Mouse (Mus musculus): Measurements from ENCODE around the gene Fam107b.
"Not testable (repeated sequence)": the region's sequence is repeated elsewhere in the genome, so short reads cannot be mapped to it uniquely, and the experiment has no call there.

Fam107b gene

DNA sequence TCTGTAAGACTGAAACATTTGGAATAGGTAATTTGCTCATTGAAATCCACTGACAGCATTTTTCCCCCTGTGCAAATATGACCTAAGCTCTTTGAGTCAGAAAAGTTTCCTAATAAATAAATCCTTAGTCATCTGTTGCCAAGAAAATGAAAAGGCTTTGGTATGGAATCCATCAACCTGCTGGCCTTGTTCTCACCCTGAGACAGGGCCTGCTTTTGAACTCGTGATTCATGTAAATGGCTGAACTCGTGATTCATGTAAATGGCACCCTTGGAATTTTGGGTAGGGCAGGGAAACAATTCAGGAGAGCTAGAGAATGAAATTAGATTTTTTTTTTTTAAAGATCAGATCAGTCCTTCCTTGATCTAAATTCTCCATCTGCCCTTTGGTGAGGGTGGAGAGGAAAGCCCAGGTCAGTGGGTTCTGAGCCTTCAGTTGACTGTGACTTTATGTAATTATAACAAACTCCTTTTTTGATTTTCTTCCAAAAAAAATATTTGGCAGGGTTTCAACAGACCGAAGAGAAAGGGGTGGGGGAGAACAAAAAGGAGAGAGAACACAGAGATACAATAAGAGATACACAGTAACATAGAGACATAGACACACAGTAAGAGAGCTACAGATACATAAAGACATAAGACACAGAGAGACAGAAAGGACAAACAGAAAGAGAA lies 142.2 kb downstream of the Fam107b start:
- DNase-seq (ENCODE audit: extremely low spot score): no peak

- peak; percentile 96 for DNase-seq (ENCODE audit: extremely low spot score)
Measured at GRCm38 (mm10) chr2:3713212-3713681, 143.0 kb downstream of the Fam107b start.

DNA sequence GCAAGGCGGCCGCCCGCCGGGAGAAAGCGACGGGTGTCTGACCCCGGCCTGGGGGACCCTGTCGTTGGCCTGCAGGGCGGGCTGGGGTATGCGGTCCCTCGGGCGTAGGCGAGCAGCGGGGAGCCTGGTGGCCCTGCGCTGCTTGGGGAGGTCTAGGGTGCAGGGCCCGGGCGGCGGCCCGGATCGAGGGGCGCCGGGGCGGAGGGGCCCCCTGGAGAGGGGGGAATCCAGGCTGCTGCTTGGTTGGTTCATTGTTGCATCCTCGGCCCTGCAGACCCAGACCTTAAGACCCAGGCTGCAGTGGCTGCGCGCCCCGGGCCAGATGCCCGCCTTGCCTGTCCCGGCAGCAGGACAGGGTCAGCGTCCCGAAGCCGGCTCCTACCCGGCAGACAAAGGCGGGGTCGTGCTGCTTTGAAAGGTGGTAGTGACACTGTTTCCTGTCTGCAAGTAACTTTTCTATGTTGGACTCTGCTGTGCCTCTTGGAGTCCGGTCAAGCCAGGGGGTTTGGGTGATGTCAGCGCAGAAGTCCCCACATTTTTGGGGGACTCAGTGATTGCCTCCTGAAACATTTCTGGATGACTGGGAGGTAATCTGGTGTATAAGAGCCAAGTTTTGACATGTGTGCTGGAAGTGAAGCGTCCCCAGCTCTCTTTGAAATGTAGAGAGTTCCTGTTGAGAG lies 143.5 kb downstream of the Fam107b start:
- DNase-seq (ENCODE audit: extremely low spot score): peak; percentile 63

- DNase-seq (ENCODE audit: extremely low spot score): no peak
Measured at GRCm38 (mm10) chr2:3714511-3714910, 144.2 kb downstream of the Fam107b start.

GRCm38 (mm10) chr2:3715424-3715823 lies 145.1 kb downstream of the Fam107b start:
- no peak for DNase-seq (ENCODE audit: extremely low spot score)

DNA sequence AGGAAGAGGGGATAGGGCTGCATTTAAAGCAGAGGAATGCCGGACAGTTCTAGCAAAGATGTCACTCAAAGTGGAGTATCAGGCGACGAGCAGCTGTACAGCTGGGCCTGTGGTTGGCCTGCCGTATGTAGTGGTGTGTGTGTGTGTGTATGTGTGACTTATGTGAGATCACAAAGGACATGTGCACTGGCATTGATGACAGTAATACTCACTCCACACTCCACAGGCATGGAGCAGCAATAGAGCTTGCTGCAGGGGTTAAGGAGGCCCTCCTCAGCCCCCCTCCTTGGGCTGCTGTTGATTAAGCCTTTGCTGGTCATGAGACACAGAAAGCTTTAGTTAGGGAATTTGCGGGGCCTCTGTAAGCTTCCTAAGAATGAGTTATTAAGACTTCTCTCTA lies 147.0 kb downstream of the Fam107b start:
- no peak for DNase-seq (ENCODE audit: extremely low spot score)

GRCm38 (mm10) chr2:3717847-3718246 lies 147.6 kb downstream of the Fam107b start:
- DNase-seq (ENCODE audit: extremely low spot score): no peak

GRCm38 (mm10) chr2:3719436-3720121 lies 149.3 kb downstream of the Fam107b start:
- not testable (repeated sequence) for DNase-seq (ENCODE audit: extremely low spot score)

GRCm38 (mm10) chr2:3721107-3721506 lies 150.8 kb downstream of the Fam107b start:
- no peak for DNase-seq (ENCODE audit: extremely low spot score)

DNA sequence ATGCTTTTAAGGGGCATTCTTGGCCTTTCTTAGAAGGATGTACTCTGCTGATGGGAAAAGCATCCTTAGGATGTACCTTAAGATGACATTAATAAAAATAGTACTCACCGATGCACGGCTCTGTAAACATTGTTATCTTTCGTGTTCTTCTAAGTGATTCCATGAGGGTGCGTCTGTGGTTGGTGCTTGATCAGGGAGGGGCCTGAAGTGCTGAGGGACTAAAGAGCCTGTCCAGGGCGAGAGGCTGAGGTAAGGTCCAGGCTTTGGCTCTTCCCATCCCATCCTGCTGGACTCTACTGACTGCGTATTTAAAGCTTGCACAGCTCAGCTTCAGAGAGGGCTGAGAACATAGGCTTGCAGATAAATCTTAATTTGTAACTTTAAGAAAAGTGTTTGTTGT lies 151.7 kb downstream of the Fam107b start:
- DNase-seq (ENCODE audit: extremely low spot score): no peak

- DNase-seq (ENCODE audit: extremely low spot score): no peak
Measured at GRCm38 (mm10) chr2:3723391-3724106, 153.3 kb downstream of the Fam107b start.

- no peak for DNase-seq (ENCODE audit: extremely low spot score)
Measured at GRCm38 (mm10) chr2:3726501-3727078, 156.3 kb downstream of the Fam107b start.

DNA sequence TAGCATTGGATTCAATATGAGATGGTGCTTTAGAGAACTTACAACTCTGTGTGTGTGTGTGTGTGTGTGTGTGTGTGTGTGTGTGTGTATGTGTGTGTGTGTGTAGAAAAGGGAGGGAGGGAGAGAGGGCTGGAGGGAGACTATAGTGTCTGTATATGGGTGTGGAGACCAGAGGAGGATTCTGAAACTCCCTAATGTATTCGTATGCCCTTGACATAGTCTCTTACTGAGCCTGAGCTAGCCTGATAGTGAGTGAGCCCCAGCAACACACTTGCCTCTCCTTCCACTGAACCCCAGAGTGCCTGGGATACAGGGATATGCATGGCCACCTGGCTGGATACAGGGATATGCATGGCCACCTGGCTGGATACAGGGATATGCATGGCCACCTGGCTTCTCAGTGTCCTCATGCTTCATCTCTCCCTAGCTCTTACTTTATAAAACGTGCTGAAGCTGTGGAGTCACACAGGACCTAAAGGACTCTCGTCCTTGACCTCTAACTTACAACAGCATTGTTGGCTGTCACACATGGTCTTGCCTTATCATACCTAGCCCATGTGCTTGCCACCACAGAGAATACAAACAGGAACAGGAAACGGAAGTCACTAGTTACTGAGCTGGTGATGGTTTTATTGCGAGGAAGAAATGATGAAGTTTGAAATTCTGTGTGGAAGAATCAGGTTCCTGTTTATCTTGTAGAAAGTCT lies 157.1 kb downstream of the Fam107b start:
- DNase-seq (ENCODE audit: extremely low spot score): no peak

GRCm38 (mm10) chr2:3728090-3728489 lies 157.8 kb downstream of the Fam107b start:
- DNase-seq (ENCODE audit: extremely low spot score): no peak

GRCm38 (mm10) chr2:3729586-3729985 lies 159.3 kb downstream of the Fam107b start:
- no peak for DNase-seq (ENCODE audit: extremely low spot score)

DNA sequence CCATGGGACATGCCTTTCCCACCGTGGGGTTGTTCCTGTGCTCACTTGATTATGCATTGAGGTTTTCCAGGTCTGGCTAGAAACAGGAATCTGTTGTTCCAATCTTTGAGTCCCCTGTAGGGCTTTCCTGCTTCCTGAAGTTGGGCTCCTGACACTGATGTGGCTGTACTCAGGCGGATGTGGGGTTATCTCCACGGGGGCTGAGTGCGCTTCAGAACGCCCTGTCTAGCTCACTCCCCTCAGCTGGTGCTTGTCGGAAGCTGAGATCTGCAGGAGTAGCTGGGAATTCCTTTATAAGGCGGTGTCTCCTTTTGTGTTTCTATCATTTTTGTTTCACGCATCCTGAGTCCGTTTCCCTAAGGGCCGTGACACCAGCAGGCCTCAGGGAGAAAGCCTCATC lies 160.5 kb downstream of the Fam107b start:
- DNase-seq (ENCODE audit: extremely low spot score): no peak

DNA sequence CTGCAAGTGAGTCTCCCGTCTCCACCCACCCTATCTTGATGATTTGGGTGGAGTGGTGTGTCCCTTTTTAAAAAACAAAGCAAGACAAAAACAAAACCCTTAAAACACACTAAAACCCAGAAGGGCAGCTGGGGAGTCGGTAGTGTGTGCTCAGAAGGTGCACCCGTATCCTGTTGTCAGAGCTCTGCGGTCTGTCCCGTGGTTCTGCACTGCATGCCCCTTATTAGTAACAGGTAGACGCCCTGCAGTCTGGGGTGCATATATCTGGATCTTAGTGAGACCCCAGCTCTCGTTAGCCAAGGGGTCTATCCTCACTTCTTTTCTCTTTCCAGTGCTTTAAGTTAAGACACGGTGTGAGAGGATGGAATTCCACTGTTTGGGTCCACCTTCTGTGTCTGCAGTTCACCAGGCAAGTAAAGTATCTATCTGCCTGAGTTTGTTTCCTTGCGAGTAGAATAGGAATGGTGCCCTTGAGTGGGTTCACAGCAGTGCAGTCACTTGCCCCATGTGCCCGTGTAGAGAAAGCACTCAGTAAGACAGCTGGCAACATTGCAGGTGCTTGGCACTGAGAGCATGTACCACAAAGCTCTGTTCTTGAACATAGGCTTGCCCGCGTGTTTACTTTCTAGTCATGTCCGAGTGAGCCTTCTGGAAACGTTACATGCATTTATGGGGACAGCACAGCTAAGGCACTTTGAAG lies 161.2 kb downstream of the Fam107b start:
- DNase-seq (ENCODE audit: extremely low spot score): no peak

- DNase-seq (ENCODE audit: extremely low spot score): no peak
Measured at GRCm38 (mm10) chr2:3737917-3738694, 167.8 kb downstream of the Fam107b start.

- no peak for DNase-seq (ENCODE audit: extremely low spot score)
Measured at GRCm38 (mm10) chr2:3738734-3739133, 168.4 kb downstream of the Fam107b start.
